Mouse (Mus musculus) liver, embryonic 14.5 days (tissue): Measurements from ENCODE around the gene Pikfyve.

Source experiments
- CTCF ChIP-seq: IDR thresholded peaks from 2 replicates; pipeline ENCODE4 v1.5.1; 2016; ENCODE audit warnings: antibody characterized with exemption, low read depth, control low read depth
- EP300 ChIP-seq: IDR thresholded peaks from 2 replicates; pipeline ENCODE4 v1.6.1; 2016; ENCODE audit warnings: antibody characterized with exemption, low read depth

GRCm38 (mm10) chr1:65198425-65198824, 11.9 kb downstream of the Pikfyve start:
- TF ChIP-seq EP300 (no peak), CTCF (no peak)
